Mouse (Mus musculus) right cerebral cortex, adult 2 months (tissue): Measurements from ENCODE around the gene Eif3b.
"Not testable (repeated sequence)": the region's sequence is repeated elsewhere in the genome, so short reads cannot be mapped to it uniquely, and the experiment has no call there.

Experiments used
- DNase-seq, 2 experiments: peaks; one replicate each; pipeline ENCODE4 v3.0.0; 2021 to 2022; ENCODE audit warnings: low spot score in 2 of 2

The Eif3b gene

DNA sequence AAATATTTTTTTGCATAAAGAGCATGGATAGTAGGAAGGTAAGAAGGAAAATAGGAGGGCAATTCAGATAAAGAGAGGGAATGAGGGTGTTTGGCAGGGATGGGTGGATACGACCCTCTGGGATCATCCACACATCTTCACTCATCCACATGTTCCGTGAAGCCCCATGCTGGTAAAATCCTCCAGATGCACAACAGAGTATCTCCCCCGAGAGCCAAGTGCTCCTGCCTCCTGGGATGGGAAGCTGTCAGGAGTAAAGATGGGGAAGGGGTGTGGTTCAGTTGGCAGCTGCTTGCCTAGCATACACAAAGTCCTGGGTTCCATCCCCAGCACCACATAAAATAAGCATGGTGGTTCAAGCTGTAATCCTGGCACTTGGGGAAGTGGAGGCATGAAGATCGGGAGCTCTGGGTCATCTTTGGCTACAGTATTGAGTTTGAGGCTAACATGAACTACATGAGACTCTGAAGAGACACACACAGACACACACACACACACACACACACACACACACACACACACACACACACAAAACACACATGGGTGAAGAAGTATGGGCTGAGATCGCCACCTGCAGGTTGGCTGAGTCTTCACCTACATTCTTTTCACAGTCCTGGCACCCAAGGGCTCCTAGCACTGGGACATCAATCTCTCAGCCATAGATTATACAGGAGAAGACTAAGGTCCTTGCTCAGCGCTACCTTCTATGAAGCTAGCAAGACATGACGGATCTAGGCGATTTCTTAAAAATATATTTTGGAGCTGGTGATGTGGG lies 22.8 kb upstream of the Eif3b start:
- DNase-seq: no peak

GRCm38 (mm10) chr5:140402640-140403270 lies 16.4 kb upstream of the Eif3b start:
- no peak for DNase-seq

- no peak for DNase-seq
Measured at GRCm38 (mm10) chr5:140405126-140405525, 14.0 kb upstream of the Eif3b start.

DNA sequence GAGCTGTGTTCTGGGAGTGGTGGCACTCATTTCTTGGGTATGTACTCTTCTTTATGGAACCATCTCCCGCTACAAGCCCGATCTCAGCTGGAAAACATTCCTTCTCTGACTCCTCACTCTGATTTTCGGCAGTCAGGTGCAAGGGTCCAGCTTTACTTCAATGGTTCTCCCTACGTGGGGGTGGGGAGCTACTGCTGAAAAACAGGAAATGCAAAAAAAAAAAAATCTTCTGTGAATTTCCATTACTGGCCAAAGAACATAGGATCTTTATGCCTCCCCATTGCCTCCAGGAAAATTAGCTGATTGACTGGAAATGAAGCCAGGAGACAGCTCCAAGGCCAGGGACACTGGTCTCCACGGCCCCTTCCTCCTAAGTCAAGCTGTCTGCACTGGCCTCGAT lies 12.5 kb upstream of the Eif3b start:
- no peak for DNase-seq

DNA sequence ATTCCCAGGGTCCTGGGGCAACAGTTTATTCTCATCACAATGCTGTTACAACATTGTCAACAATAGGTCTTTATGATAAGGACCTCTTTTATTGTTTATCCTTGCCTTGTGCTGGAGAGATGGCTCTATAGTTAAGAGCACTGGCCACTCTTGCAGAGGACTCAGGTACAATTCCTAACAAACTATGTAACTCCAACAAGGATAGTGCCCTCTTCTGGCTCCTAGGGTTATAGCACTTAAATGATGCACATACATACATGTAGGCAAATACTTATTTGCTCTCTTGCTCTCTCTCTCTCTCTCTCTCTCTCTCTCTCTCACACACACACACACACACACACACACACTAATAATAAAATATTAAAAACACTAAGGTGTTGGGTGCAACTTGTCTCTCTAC lies 10.3 kb upstream of the Eif3b start:
- no peak for DNase-seq

- DNase-seq: peak; percentile 61 to 64
Measured at GRCm38 (mm10) chr5:140411339-140411738, 7.8 kb upstream of the Eif3b start.

DNA sequence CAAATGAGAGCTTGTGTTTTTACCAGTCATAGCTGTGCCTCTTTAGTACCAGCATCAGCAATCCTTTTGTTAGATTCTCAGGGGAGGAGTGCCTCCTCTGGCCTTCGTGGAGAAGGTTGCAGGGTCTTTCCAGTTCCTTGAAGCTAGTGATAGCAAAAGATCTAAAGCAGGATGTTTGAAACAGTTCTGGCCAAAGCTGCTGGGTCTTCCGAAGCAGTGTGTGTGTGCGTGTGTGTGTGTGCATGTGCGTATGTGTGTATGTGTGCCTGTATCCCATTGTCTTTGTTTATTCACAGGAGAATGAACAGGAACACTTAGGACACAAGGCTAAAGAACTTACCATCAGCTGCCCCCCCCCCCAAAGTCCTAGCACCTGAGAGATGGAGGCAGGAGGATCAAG lies 4.5 kb upstream of the Eif3b start:
- no peak for DNase-seq

- DNase-seq: peak; percentile 25 to 28
Measured at GRCm38 (mm10) chr5:140418106-140418488, 1.0 kb upstream of the Eif3b start.

GRCm38 (mm10) chr5:140419442-140420080 lies 433 bp downstream of the Eif3b start:
- no peak for DNase-seq

GRCm38 (mm10) chr5:140420616-140421015 lies 1.5 kb downstream of the Eif3b start:
- DNase-seq: no peak

- DNase-seq: no peak
Measured at GRCm38 (mm10) chr5:140425016-140425783, 6.1 kb downstream of the Eif3b start.

DNA sequence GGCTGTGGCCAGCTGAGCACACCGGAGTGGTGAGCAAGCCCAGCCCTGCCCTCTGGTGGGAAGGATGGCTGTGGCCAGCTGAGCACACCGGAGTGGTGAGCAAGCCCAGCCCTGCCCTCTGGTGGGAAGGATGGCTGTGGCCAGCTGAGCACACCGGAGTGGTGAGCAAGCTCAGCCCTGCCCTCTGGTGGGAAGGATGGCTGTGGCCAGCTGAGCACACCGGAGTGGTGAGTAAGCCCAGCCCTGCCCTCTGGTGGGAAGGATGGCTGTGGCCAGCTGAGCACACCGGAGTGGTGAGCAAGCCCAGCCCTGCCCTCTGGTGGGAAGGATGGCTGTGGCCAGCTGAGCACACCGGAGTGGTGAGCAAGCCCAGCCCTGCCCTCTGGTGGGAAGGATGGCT lies 20.0 kb downstream of the Eif3b start:
- not testable (repeated sequence) for DNase-seq

DNA sequence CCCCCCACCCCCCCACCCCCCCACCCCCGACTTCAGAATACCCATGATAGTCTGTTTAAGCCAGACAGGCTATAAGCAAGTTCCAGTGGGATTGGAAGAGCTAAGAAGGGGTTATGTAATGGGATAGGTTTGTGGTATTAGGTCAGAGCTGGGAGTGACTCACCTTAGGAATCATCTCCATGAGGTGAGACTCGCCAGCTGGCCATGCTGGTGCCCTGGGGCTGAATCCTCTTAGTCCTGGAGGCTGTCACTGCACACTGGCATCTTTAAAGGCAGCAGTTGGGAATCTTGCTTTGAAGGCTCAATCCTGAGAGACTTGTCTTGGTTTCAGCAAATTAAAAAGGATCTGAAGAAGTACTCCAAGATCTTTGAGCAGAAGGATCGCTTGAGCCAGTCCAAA lies 22.3 kb downstream of the Eif3b start:
- no peak for DNase-seq

- DNase-seq: no peak
Measured at GRCm38 (mm10) chr5:140444012-140444411, 24.9 kb downstream of the Eif3b start.

DNA sequence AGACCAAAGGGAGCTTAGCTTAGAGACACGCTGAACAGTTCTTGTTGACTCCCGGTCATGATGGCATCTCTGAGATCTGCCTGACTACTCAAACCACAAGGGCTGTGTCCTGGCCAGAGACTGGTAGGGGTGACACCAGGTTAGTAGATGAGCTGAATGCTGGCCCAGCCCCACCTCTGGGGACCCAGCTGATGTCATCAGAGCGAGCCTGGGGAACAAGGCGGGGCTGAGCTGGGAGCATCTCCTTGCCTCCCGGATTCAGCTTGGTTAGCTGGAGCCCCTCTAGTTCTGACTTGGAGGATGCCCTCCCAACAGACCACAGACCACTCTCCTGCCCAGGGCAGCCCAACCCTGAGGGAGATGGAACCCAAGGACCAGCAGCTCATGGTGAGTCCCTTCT lies 26.2 kb downstream of the Eif3b start, which contains the start of gene Gm4869:
Gene Gm4869 (plus strand): TSS at position 301 of the 400 bp plus-strand sequence.
- DNase-seq: no peak

DNA sequence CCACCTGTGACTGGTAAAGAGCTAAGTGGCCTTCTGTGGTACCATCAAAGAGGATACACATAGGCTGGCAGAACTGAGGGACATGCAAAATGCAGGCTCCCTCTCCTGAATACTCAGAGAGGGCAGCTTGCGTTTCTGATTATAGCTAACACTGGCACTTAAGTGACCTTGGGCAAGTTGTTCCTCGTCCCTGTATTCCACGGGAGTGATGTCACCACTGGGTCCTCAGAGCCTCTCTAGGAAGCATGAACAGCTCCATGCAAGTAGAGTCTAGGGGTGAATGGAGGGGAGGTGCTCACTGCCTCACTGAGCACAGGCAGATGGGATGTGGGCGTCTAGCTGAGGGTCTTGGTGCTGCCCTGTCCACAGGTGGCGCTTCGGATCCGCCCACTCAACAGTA lies 26.9 kb downstream of the Eif3b start:
- no peak for DNase-seq

- DNase-seq: no peak
Measured at GRCm38 (mm10) chr5:140454488-140454887, 35.4 kb downstream of the Eif3b start.

- DNase-seq: no peak
Measured at GRCm38 (mm10) chr5:140455466-140455865, 36.3 kb downstream of the Eif3b start.

DNA sequence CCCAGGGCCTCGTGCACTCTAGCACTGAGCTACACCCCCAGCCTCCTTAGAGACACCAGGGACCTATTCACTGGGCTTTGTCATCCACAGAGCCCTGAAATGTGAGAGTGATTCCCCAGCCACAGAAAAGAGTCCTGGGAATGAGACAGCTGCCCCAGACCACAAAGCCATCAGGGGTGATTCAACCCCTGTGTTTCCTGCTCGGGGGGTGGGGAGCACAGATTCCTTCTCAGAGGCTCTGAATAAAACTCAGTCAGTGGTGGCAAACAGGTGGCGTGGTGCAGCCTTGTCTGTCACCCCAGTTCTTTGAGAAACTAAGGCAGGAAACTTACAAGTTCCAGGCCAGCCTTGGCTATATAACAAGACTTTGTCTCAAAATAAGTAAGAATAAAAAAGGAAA lies 42.3 kb downstream of the Eif3b start:
- no peak for DNase-seq

DNA sequence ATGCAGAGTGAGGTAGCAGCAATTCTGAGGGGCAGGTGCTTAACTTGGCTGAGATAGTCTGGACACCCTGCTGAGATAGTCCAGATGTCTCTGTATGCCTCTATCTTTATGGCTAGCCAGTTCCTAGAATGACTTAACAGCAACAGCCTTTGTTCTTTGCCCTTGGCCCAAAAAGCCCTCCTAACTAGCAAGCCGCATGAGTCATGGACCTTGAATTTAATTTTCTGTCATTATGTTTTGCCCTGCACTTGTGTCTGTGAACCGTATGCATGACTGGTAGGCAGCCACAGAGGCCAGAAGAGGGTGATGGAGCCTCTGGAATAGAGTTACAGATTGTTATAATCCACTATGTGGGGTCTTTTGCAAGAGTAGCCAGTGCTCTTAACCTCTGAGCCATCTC lies 44.0 kb downstream of the Eif3b start:
- not testable (repeated sequence) for DNase-seq

DNA sequence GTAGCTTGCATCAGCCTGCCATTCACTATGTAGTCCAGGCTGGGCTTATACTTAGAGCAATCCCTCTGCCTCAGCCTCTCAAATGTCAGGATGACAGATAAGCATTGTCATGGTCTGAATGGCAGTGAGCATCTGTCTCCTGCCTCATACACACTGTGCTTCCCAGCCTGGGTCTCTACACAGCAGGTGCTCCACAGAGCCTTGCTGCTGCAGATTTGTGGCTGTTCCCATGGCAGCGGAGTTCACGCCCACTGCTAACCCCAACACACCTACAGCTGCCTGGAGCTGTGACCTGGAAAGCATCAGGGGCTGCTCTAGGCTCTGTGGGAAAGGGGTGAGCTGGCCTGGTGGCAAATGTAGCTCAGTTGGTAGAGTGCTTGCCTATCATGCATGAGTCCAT lies 45.8 kb downstream of the Eif3b start:
- DNase-seq: no peak

- DNase-seq: no peak
Measured at GRCm38 (mm10) chr5:140472336-140472735, 53.2 kb downstream of the Eif3b start.
